Mouse (Mus musculus): ENCODE data around the gene Notch1.

The Notch1 gene

DNA sequence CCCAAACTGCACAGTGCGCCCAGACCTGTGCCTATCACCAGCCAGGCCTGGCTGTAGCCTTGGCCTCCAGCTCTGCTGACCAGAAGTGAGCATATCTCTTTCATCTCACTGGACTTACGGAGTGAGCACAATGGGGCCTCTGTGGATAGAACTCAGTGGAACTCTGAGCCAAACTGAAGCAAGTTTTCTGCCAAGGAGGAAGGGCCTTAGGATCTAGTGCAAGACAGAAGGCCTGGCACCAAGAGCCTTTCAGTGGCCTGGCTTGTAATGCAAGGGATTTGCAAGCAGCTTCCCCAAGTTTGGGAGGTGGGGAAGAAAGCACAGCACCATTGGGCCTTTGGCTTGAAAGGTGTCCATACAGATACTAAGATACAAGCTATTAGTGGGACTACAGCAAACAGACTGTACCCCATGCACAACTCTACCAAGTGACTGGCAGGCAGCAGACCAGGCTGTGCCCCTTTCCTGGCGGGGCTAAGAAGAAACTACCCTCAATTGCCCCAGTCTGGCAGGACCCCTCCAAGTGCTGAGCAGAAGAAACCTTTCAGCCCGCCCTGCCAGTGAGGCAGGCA, 16.4 kb downstream of the Notch1 start:
- no peak for DNase-seq (ENCODE audit: low spot score)

DNA sequence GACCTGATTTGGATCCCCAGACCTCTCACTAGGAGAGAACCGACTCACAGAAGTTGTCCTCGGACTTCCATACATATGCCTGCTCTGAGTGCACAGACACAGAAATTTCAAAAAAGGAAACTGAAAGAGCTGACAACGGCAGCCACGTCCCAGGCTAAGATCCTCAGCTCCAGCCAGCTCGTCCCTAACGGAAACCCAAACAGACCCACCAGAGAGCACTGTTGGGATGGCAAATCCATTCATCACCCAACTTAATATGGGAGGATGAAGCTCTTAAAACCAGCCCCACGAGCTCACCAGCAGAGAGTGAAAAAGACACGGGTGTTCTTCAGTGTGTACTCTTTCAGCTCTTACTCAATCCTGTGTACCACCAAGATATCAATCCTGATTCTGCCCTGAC, 17.8 kb downstream of the Notch1 start:
- DNase-seq (ENCODE audit: low spot score), result no peak

DNA sequence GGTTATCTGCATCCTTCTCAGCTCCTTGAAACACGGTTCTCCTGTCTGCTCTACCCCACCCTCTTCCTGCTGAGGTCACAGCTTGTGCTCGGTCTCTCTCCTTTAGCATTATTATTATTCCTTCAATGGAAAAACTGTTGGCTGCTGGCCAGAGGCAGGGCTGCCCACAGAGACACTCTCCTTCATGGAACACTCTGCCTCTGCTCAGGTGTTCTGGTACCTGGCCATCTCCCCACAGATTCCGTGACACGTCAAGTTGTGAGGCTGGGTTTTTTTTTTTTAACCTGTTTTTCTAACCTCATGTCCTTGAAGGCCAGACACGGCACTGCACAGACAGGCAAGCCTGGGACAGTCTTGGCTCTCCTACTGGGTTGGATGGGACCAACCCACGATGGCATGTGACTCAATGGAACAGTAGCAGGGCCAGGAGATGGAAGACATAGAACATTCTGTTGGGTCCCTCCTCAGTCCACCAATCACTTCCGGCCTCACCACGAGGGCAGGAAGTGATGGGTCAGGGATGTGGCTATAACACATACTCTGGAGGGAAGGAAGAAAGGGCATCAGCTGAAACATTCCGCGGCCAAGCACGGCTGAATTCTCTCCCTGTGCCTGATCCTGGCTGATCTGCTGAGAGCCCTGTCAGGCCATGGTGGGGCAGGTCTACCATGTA, 18.5 kb downstream of the Notch1 start:
- no peak for DNase-seq (ENCODE audit: low spot score)

DNA sequence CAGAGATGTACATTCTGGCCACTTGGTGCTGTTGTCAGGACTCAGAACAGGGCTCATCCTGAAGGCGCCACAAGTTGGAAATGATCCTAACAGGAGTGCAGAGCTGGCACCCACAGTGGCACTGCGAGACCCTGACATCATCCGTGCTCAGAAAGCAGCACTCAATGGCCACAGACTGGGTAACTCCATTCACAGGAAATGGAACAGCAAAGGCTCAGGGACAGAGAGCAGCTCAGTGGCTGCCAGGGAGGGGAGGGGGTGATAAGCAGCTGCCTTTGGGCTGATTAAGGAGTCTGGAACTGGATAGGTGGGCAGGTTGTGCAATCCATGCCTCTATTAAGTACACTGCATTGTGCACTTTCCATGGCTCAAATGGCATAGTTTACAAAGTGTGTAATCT, 20.0 kb downstream of the Notch1 start:
- no peak for DNase-seq (ENCODE audit: low spot score)

DNA sequence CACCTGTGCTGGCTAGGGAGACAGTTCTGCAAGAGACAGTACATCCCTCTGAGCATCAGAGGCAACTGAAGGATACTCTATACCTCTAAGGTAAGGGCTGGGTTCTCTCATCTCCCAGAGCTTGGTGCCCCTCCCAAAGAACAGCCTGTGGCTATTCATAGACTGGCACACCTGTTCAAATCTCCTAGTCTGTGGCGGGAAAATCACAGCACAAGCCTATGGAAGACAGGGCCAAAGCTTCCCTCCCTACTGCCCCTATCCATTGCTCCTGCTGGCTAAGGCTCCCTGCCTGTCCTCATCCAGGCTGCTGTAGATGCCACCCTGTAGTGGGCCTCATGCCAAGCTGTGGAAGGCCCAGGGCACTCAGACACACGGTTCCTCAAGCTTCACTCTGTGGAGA, 20.8 kb downstream of the Notch1 start:
- DNase-seq (ENCODE audit: low spot score), result no peak

DNA sequence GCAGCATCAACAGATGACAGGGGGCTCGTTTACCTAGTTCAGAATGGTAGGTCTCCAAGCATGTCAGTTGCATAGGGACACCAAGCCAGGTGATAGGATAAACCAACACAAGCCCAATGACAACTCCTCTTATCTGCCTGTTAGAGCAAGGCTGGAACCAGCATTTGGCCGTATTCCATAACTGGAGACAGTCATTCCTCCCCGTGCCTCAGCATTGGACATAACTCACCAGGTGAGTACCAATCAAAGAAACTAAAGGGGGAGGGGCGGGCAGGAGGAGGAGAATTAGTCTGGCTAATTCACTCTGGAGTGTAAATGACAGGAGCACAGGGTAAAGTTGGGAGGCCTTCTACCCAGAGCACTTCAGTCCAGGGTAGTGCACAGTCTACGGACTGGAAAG, 21.5 kb downstream of the Notch1 start:
- no peak for DNase-seq (ENCODE audit: low spot score)

DNA sequence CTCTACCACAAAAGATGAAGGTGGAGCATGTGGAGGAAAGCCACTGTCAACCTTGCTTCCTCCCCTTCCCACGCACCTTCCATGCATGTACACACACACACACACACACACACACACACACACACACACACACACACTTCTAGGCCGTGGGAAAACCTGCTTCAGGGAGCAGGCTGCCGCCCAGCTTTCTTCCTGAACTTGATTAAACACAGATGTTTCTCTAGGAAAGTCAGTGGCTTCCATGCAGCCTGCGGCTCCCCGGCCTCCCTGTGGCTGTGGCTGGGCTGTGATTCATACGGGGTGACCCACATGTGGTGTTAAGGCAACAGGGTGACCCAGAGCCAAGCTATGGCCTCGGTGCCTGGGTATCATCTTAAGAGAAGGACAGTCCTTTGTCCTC, 22.1 kb downstream of the Notch1 start:
- no peak for DNase-seq (ENCODE audit: low spot score)

DNA sequence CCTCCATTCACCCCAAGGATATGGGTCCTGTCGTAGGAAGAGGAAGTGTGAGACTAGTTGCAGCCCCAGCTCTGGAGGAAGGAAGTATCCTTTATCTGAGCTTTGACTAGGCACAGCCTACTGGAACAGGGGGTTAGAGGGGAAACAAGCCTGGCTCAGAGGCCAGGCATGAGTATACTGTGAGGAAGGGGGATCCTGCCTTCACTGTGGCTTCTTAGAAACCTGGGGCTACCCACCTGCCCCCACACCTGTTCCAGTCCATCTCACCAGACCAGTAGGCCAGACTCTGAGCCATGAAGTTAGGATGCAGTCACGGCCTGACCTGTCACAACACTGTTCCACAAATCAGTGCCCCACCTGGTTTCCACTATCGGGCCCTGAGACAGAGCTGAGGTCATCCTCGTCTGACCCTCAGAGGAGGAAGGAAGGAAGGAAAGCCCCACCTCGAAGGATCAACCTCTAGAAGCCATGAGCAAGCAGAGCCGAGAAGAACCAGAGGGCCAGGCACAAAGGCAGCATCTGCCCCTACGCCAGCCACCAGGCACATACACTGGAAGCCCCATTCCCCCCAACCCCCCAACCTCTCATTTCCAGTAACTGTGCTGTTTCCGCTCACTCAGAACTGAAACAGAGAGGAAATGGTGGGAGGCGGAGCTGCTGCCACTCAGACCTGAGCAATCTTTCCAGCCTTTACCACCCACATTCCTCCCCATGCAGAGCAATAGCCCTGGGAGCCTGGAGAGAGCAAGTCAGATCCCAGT, 23.3 kb downstream of the Notch1 start:
- DNase-seq (ENCODE audit: low spot score), result no peak

DNA sequence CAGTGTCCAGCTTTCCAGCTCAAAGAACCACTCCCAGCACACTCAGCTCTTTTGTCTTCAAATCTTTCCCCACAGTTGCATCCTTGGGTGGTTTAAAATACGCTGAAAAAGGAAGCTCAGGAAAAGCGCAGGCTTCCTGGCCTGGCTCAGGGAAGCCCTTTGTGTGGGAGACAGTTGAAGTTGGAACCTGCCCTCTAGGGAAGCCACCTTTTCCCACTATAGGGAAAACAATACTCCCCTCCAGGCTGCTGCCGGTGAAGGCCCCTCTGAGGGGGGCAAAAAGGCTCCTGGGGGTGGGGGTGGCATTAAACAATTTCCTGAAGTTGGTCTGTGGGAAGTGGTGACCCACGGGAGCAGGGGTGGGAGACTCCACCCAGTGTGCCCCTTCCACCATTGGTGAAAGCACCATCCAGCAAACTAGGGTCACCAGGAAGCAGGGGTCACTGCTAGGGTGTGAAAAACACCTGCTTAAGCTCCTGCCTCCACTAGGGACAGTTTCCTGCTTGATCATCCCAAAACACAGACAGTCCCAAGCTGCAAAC, 25.6 kb downstream of the Notch1 start:
- DNase-seq (ENCODE audit: low spot score), result no peak

DNA sequence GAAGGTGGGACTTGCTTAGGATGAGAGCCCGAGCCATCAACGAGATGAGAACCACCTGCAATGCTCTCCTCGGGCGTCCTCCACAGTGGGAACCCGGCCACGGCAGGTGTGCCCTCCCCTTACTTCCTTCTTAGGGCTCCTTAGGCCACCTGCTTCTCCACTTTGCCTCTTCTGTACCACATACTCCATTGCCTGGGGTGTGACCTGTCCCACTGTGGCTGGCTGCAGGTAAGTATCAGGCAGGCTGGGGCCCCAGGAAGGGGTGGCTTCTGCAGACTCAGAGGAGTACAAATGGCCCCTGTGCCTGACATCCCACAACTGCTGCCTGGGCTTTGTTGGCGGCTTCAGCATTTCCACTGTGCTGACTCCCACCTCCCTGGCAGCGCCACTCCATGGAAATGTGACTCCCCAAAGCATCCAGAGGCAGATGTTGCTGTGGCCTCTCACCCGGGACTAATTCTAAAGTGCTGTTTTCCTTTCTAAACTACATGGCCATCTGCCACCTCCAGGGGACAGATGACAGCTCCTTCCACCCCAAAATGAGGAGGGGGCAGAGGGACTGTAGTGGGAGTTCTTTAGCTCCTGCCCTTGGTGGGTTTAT, 27.8 kb downstream of the Notch1 start:
- DNase-seq (ENCODE audit: low spot score), result no peak

DNA sequence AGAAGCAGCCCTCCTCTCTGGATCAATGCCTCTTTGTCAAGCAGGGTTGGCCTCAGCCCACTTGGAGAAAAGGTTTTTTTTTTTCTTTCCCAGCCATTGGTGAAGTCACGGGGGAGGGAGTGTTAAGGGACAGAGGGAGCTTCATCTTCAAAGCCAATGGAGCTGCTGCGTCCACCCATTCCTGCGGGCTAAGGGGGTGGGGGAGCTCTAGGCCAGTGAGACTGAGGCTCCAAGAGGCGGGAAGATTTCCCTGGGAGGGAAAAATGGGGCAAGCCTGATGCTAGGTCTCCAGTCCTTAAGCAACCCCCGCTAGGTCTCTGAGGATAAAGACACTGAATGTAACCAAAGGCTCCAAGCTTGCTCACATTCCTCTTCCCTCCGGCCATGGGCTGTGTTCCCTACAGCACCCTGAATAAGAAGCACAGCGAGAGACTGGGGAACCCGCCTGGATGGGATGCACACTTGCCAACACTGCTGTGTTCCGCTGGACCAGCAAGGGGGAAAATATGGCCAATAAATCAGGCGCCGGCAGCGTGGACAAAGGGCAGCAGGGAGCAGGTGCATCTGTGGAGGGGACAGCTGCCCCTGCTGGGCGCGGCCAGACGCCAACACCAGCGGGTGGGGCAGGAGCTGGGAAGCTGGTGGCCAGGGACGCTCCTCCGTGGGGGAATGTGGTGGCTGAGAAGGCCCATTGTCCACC, 29.0 kb downstream of the Notch1 start:
- DNase-seq (ENCODE audit: low spot score), result no peak

DNA sequence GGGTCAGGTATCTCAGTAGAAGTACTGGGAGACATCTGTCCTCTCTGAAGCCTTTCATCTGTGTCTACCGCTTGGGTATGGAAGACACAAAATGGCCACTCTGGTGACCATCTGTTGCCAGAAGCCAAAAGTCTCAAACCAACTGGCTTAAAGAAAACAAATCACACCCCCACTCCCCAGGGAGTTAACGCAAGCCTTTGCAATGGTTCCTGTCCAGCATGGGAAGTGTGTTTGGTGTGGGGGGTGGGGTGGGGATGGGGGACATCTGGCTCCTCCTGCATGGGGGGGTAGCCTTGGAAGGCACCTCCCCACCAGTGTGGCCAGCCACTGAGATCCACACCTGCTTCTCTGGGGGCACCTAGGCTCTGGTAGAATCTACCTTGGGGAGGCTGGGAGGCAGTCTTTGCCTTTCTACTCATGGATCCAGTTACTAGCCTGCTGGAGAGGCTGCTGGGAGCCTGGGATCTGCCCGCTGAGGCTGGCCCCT, 29.6 kb downstream of the Notch1 start:
- DNase-seq (ENCODE audit: low spot score), result no peak

DNA sequence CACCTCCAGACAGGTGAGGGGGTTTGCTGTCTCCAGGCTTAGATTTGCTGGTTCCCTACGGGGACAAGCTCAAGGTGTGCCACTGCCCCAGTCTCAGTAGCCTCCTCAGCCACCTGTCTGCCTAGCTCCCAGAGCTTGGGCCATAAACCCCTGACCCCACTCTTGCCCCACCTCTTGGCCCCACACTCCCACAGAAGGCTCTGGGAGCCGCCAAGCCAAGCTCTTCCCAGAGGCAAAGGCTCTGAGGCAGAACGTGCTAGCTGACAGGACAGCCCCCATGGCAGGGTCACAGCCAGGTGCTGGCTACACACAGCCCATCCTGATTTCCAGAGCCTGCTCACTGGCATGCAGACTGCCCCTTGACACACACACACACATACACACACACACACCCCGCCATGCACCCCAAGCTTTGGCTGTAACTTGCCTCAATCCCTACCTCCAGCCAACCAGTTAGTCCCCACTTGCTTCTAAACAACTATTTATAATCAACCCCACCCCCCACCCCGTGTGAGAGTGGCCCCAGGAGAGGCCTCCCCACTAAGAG, 30.1 kb downstream of the Notch1 start:
- DNase-seq (ENCODE audit: low spot score), result no peak

DNA sequence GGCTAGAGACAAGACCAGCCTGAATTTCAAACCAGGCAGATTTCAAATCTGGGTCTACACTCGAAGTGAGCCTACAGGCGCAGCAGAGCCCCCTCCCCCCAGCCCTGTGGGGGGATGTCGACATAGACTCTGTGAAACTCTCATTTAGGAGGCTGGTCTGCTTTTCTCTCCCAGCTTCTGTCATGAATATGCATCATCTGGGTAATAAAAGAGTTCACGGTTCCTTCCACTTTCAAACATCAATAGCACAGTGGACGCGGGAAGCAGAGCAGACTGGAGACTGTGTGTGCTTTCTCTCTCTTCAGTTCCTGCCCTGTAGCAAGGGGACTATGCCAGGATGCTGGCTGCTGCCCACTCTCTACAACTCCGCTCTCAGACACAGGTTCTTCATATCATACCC, 30.8 kb downstream of the Notch1 start:
- no peak for DNase-seq (ENCODE audit: low spot score)

DNA sequence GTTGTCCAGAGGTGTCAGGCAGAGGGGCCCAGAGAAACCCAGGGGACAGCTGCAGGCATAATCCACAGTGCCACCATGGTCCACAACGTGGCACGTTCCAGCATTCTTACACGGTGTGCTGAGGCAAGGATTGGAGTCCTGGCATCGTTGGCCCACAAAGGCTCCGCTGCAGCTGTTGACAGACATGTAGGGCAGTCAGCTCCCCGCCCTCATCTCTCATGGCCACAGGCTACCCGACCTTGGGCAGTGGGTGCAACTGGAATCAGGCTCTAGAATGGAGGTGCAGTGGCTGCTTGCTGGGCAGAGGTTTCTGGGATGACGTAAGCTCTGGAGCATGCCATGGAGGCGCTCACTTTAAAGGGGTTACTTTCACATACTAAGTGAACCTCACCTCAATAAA, 31.2 kb downstream of the Notch1 start:
- DNase-seq (ENCODE audit: low spot score), result no peak

DNA sequence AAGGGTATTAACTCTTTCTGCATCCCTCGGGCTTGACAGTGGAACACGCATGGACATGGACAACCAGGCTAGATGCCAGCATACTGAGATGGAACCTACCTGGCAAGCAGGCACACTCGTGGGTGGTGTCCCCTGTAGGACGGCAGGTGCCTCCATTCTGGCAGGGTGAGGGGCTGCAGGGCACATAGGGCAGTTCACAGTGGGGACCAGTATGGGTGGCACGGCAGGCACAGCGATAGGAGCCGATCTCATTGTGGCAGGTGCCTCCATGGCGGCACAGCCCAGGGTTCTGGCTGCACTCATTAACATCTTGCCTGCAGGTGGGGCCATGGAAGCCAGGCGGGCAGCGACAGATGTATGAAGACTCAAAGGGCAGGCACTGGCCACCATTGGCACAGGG, 32.3 kb downstream of the Notch1 start:
- DNase-seq (ENCODE audit: low spot score), result no peak

DNA sequence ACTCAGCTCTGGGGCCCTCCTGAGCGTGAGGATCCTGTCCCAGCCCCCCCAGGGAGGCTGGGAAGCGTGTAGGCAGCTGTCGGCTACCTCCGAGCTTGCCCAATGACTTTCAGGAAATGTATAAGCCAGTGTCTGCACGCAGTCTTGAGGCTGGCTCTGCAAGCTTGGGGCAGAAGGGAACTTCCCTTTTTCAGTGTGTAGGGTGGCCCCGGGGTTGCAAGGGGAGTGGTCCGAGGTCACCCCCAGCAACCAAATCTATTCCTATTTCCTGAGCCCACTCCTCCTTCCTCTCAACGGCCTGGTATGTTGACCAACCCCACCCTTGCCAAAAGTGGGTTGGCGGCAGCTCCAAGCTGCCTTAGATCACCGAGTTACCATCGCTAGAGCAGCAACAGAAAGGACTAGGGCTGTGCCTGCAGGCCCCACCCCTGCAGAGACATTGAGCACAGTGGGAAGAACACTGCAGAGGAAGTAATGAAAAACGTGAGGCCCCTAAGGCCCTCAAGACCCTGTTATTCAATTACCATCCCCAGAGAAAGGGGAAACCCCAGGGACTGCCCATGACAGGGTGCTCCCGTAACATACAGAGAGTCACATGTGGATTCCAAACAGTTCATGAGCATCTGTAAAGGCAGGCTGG, 33.1 kb downstream of the Notch1 start:
- no peak for DNase-seq (ENCODE audit: low spot score)

DNA sequence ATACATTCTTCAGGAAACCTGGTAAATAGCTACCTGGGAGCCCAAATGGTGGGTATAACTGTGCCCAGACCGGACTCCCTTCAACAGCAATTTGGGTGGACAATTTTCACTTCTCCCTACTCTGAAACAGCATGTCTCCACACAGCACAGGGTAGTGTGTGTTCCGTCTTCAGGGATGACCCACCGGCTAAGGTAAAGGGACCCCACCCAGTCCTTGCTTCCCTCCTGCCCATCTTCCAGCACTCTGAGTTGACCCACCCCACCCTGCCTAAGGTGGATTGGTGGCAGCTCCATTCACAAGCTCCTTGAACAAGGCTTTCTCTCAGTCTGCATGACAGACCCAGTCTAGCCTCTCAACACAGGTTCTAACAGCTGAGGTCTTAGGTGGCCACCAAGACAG, 33.6 kb downstream of the Notch1 start:
- no peak for DNase-seq (ENCODE audit: low spot score)

DNA sequence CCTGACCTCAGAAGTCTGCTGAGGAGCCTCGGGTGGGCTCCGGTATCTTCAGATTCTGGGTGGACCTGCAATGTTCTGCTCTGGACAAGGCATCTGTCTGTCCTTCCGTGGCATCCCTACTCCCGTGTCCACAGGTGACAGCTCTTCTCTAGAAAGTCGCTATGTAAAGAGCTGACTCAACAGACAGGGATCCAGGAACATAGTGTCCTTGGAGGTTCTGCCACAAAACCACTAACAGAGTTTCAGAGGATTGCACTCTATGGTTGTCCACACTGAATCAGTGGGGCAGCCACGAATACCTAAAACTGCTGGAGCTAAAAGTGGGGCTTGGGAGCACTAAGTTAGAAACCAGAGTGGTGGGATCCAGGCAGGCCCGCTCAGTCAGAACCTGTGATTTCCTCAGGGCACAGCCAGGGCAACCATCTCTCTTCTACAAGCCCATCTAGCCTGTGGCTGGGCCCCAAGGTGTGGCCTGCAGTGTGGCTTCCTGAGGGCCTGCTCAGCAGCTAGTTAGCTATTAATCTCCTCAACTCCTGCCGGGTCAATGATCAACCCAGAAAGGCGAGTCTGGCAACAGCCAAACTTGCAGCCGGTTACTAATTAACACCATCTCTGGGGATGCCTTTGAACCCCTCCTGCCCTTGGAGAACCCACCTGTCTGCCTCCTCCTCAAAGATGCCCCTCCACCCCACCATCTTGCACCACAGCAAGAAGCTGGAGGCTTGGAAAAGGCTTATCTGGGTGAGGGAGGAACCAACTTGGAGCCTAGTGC, 34.6 kb downstream of the Notch1 start:
- DNase-seq (ENCODE audit: low spot score), result no peak

DNA sequence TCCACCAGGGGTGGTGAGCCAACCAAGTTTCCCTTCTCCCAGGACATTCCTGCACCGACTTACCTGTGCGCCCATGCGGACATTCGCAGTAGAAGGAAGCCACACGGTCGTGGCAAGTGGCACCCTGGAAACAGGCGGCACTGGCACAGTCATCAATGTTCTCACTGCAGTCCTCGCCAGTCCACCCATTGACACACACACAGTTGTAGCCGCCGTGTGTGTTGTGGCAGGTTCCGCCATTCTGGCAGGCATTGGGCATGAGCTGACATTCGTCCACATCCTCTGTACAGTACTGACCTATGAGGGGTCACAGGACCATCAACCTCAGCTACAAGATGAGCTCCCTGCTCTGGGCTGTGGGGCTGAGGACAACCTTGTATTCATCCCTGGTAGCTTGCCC, 35.6 kb downstream of the Notch1 start:
- DNase-seq (ENCODE audit: low spot score), result no peak

Data from layer of hippocampus, adult 9-10 months (tissue).